Mouse (Mus musculus): ENCODE measurements at regions not wholly inside any gene's neighbourhood (a gene's known extent, or its start where the extent isn't known, plus 50 kb on each side); places are given as distances from the start of the nearest gene placed in this dataset.

DNA sequence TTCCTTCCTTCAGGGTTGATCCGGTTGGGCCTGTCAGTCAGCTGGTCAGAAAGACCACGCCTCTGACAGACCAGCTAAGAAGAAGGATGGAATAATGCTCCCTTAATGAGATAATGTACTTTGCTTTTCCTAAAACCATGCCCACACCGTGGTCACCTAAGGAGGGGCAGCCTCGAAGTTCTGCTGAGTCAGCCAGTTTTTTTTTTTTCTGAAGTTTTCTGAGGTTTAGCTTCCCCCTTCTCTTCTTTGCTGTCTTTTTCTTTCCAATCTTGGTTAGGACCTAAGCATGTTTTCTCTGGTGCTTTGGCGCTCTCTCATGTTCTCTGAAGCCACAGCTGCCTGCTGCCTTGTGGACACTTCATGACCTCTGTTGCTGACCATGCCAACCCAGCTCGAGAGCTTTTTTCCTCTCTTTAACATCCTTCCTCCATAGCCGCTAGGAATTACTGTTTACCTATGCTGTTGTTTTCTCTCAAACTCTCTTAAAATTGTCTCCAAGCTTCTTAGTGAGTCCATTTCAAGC lies 84.7 kb upstream of the Zfp648 start:
- TF ChIP-seq CTCF (IDR thresholded peaks at IDR 0.05; ENCODE audit: insufficient read depth, low read depth, low read length) (no peak), POLR2A (IDR thresholded peaks at IDR 0.05; ENCODE audit: insufficient read depth, low read depth, low read length) (no peak)
